Mouse (Mus musculus) limb, embryonic 11.5 days (tissue): ENCODE measurements around the gene Ak5. TPM values are rescaled to one million over a fixed set of nuclear protein-coding genes. Genes with fewer than 3 reads are reported as not detected.

Experiments
- ATAC-seq: fragments of 200-750 bp; cut with Nextera tagmentation; 2 replicates; pipeline ENCODE4 v1.8.0; 2017; ENCODE audit warnings: low read depth; ENCODE audit not compliant: insufficient number of reproducible peaks, low FRiP score, low TSS enrichment
- DNase-seq: peaks from one replicate; pipeline ENCODE4 v3.0.0-alpha.2; 2015; ENCODE audit warnings: low spot score
- H3K27ac ChIP-seq: fragments of 300-500 bp; sonication (generic); replicated peaks from 2 replicates; pipeline ENCODE4 v1.5.1; 2014; ENCODE audit warnings: low read depth, mild to moderate bottlenecking, low read length
- H3K27me3 ChIP-seq: fragments of 300-500 bp; sonication (generic); 2 replicates; pipeline ENCODE4 v1.6.1; 2014; ENCODE audit warnings: mild to moderate bottlenecking, low read length, mixed read lengths; ENCODE audit not compliant: control insufficient read depth, insufficient read depth
- H3K36me3 ChIP-seq: fragments of 300-500 bp; sonication (generic); 2 replicates; pipeline ENCODE4 v1.6.1; 2014; ENCODE audit warnings: mild to moderate bottlenecking, low read length, moderate library complexity, mixed read lengths; ENCODE audit not compliant: control insufficient read depth, insufficient read depth
- H3K4me1 ChIP-seq: fragments of 300-500 bp; sonication (generic); 2 replicates; pipeline ENCODE4 v1.6.1; 2014; ENCODE audit warnings: low read length, mixed read lengths; ENCODE audit not compliant: control insufficient read depth, insufficient read depth
- H3K4me2 ChIP-seq: fragments of 300-500 bp; sonication (generic); 2 replicates; pipeline ENCODE4 v1.6.1; 2014; ENCODE audit warnings: low read depth, mild to moderate bottlenecking, moderate library complexity; ENCODE audit not compliant: severe bottlenecking
- H3K4me3 ChIP-seq: fragments of 300-500 bp; sonication (generic); 2 replicates; pipeline ENCODE4 v1.5.1; 2014; ENCODE audit warnings: low read depth, low read length
- H3K9ac ChIP-seq: fragments of 300-500 bp; sonication (generic); 2 replicates; pipeline ENCODE4 v1.6.1; 2014; ENCODE audit warnings: mild to moderate bottlenecking, low read length
- H3K9me3 ChIP-seq: fragments of 300-500 bp; sonication (generic); 2 replicates; pipeline ENCODE4 v1.6.1; 2016; ENCODE audit warnings: low read length; ENCODE audit not compliant: control insufficient read depth
- WGBS: fragments of 180-500 bp; shearing (Covaris S2); extraction: QIAGEN DNeasy Blood & Tissue Kit; methylation state at CpG from one replicate; pipeline ENCODE4 v1.1.7; 2014; 5-methylcytosine and 5-hydroxymethylcytosine counted together
- polyA plus RNA-seq: library from polyadenylated mRNA; unstranded; fragments of >200 nt; fragmentation: Nextera tagmentation; extraction: Ambion mirVana; gene quantifications from 2 replicates; pipeline ENCODE4 v1.2.1, GENCODE M21; 2014

Ak5 gene
- polyA plus RNA-seq, 1 experiment from 2014 or later = 2.4 TPM

- DNase-seq = no peak
- H3K9me3 ChIP-seq = no peaks in the 10 kb centered on the region
Measured at GRCm38 (mm10) chr3:152569242-152569605, 98.9 kb downstream of the Ak5 start.

GRCm38 (mm10) chr3:152568455-152569241 is 99.5 kb downstream of the Ak5 start:
- ATAC-seq (no peak), DNase-seq (no peak)
- Histone ChIP-seq H3K9me3 (no peaks in the 10 kb centered on the region), H3K4me3 (no peak overlapping the region), H3K4me2 (no peak overlapping the region), H3K27ac (no peak overlapping the region), H3K27me3 (no peaks in the 10 kb centered on the region), H3K36me3 (no peaks in the 10 kb centered on the region), H3K9ac (no peak overlapping the region), H3K4me1 (0 out of 2 replicates have a peak, but pooled peaks cover 2% of the 10 kb centered on the region)
- WGBS = 67% methylated on average over 9 of the region's 9 CpGs

More at GRCm38 (mm10) chr3:152569242-152569605, 98.9 kb downstream of the Ak5 start:
- H3K27me3 ChIP-seq = no peaks in the 10 kb centered on the region
- no peak for ATAC-seq
- H3K36me3 ChIP-seq = no peaks in the 10 kb centered on the region
- WGBS = 72% methylated on average over 6 of the region's 6 CpGs
- no peak overlapping the region for H3K4me3 ChIP-seq
- no peak overlapping the region for H3K4me2 ChIP-seq
- H3K27ac ChIP-seq = no peak overlapping the region
- no peak overlapping the region for H3K9ac ChIP-seq
- 0 out of 2 replicates have a peak, but pooled peaks cover 2% of the 10 kb centered on the region for H3K4me1 ChIP-seq

GRCm38 (mm10) chr3:152564516-152565113 is 103.5 kb downstream of the Ak5 start:
- Histone ChIP-seq H3K27ac (no peak overlapping the region), H3K4me1 (0 out of 2 replicates have a peak, but pooled peaks cover 2% of the 10 kb centered on the region)
- ATAC-seq = no peak

GRCm38 (mm10) chr3:152563833-152564232 is 104.3 kb downstream of the Ak5 start:
- Histone ChIP-seq H3K4me2 (no peak overlapping the region), H3K27me3 (no peaks in the 10 kb centered on the region), H3K36me3 (no peaks in the 10 kb centered on the region), H3K4me3 (no peak overlapping the region), H3K9me3 (no peaks in the 10 kb centered on the region), H3K9ac (no peak overlapping the region), H3K4me1 (0 out of 2 replicates have a peak, but pooled peaks cover 2% of the 10 kb centered on the region), H3K27ac (no peak overlapping the region)
- DNase-seq (no peak), ATAC-seq (no peak)

More at GRCm38 (mm10) chr3:152564516-152565113, 103.5 kb downstream of the Ak5 start:
- H3K9me3 ChIP-seq = no peaks in the 10 kb centered on the region
- no peaks in the 10 kb centered on the region for H3K36me3 ChIP-seq
- H3K27me3 ChIP-seq = no peaks in the 10 kb centered on the region
- WGBS = 59% methylated on average over 6 of the region's 6 CpGs
- no peak overlapping the region for H3K4me2 ChIP-seq
- H3K4me3 ChIP-seq = no peak overlapping the region
- DNase-seq = no peak
- no peak overlapping the region for H3K9ac ChIP-seq

- H3K4me2 ChIP-seq = no peak overlapping the region
- DNase-seq (no peak), ATAC-seq (no peak)
- H3K27me3 ChIP-seq = no peaks in the 10 kb centered on the region
- 75% methylated on average over 2 of the region's 2 CpGs for WGBS
- no peak overlapping the region for H3K4me3 ChIP-seq
- H3K27ac ChIP-seq = no peak overlapping the region
- H3K36me3 ChIP-seq = no peaks in the 10 kb centered on the region
- H3K4me1 ChIP-seq = no peaks in the 10 kb centered on the region
- no peaks in the 10 kb centered on the region for H3K9me3 ChIP-seq
- no peak overlapping the region for H3K9ac ChIP-seq
Measured at GRCm38 (mm10) chr3:152561708-152562107, 106.5 kb downstream of the Ak5 start.

- Histone ChIP-seq H3K27me3 (no peaks in the 10 kb centered on the region), H3K4me3 (no peak overlapping the region), H3K27ac (no peak overlapping the region), H3K4me1 (no peaks in the 10 kb centered on the region), H3K36me3 (no peaks in the 10 kb centered on the region), H3K9me3 (no peaks in the 10 kb centered on the region), H3K9ac (no peak overlapping the region), H3K4me2 (no peak overlapping the region)
- WGBS = 76% methylated on average over 4 of the region's 4 CpGs
- ATAC-seq (no peak), DNase-seq (no peak)
Measured at GRCm38 (mm10) chr3:152559295-152559694, 108.9 kb downstream of the Ak5 start.

- Histone ChIP-seq H3K9me3 (no peaks in the 10 kb centered on the region), H3K27ac (no peak overlapping the region), H3K27me3 (no peaks in the 10 kb centered on the region), H3K4me1 (no peaks in the 10 kb centered on the region), H3K4me2 (no peak overlapping the region), H3K9ac (no peak overlapping the region), H3K36me3 (no peaks in the 10 kb centered on the region), H3K4me3 (no peak overlapping the region)
- ATAC-seq = no peak
- DNase-seq = no peak
- 57% methylated on average over 10 of the region's 10 CpGs for WGBS
Measured at GRCm38 (mm10) chr3:152558106-152558505, 110.1 kb downstream of the Ak5 start.

- WGBS = 20% methylated on average over 12 of the region's 12 CpGs
- DNase-seq = no peak
- Histone ChIP-seq H3K4me1 (no peaks in the 10 kb centered on the region), H3K9ac (no peak overlapping the region), H3K4me2 (no peak overlapping the region), H3K4me3 (no peak overlapping the region), H3K27me3 (no peaks in the 10 kb centered on the region), H3K36me3 (no peaks in the 10 kb centered on the region), H3K27ac (no peak overlapping the region), H3K9me3 (no peaks in the 10 kb centered on the region)
- ATAC-seq = 0 out of 2 replicates have a peak, but pooled peaks have one; percentile 51
Measured at GRCm38 (mm10) chr3:152557659-152558058, 110.5 kb downstream of the Ak5 start.
